Mouse (Mus musculus) midbrain, embryonic 11.5 days (tissue): Measurements from ENCODE around the gene Lamc3. TPM values are rescaled to one million over a fixed set of nuclear protein-coding genes. Genes with fewer than 3 reads are reported as not detected.
A peak's percentile ranks its signal among the peaks of the same experiment; 100 is the strongest.

Experiments used
- ATAC-seq: fragments of 200-750 bp; cut with Nextera tagmentation; 2 replicates; pipeline ENCODE4 v1.8.0; 2017; ENCODE audit warnings: moderate TSS enrichment, moderate library complexity; ENCODE audit not compliant: low FRiP score
- DNase-seq: peaks from one replicate; pipeline ENCODE4 v3.0.0; 2015; ENCODE audit warnings: low spot score; ENCODE audit errors: missing footprints
- H3K27ac ChIP-seq: fragments of 300-500 bp; sonication (generic); 2 replicates; pipeline ENCODE4 v1.5.1; 2014; ENCODE audit warnings: low read depth, low read length
- H3K27me3 ChIP-seq: fragments of 300-500 bp; sonication (generic); 2 replicates; pipeline ENCODE4 v1.6.1; 2014; ENCODE audit warnings: mild to moderate bottlenecking, low read length, moderate library complexity, mixed read lengths; ENCODE audit not compliant: control insufficient read depth, insufficient read depth
- H3K36me3 ChIP-seq: fragments of 300-500 bp; sonication (generic); 2 replicates; pipeline ENCODE4 v1.6.1; 2014; ENCODE audit warnings: mild to moderate bottlenecking, low read length, moderate library complexity, mixed read lengths; ENCODE audit not compliant: control insufficient read depth, insufficient read depth
- H3K4me1 ChIP-seq: fragments of 300-500 bp; sonication (generic); 2 replicates; pipeline ENCODE4 v1.6.1; 2014; ENCODE audit warnings: low read length; ENCODE audit not compliant: control insufficient read depth, insufficient read depth
- H3K4me2 ChIP-seq: fragments of 300-500 bp; sonication (generic); 2 replicates; pipeline ENCODE4 v1.6.1; 2014; ENCODE audit warnings: mild to moderate bottlenecking, moderate library complexity
- H3K4me3 ChIP-seq: fragments of 300-500 bp; sonication (generic); 2 replicates; pipeline ENCODE4 v1.5.1; 2014; ENCODE audit warnings: low read depth, low read length
- H3K9ac ChIP-seq: fragments of 300-500 bp; sonication (generic); 2 replicates; pipeline ENCODE4 v1.6.1; 2014; ENCODE audit warnings: low read length
- H3K9me3 ChIP-seq: fragments of 300-500 bp; sonication (generic); 2 replicates; pipeline ENCODE4 v1.6.1; 2016; ENCODE audit warnings: low read length; ENCODE audit not compliant: control insufficient read depth
- WGBS: fragments of 180-500 bp; shearing (Covaris S2); extraction: QIAGEN DNeasy Blood & Tissue Kit; methylation state at CpG from one replicate; pipeline ENCODE4 v1.1.7; 2014; 5-methylcytosine and 5-hydroxymethylcytosine counted together
- polyA plus RNA-seq: library from polyadenylated mRNA; unstranded; fragments of >200 nt; fragmentation: Nextera tagmentation; extraction: Ambion mirVana; gene quantifications from 2 replicates; pipeline ENCODE4 v1.2.1, GENCODE M21; 2014

The Lamc3 gene
- polyA plus RNA-seq, 1 experiment from 2014 or later = 9.6 TPM

GRCm38 (mm10) chr2:31888871-31889270 lies 1.8 kb downstream of the Lamc3 start:
- peak overlapping the region; percentile 9; the same call in 1 of the 2 replicates for H3K9ac ChIP-seq
- no peak overlapping the region for H3K4me3 ChIP-seq
- DNase-seq (no peak), ATAC-seq (no peak)
- H3K36me3 ChIP-seq = no peaks in the 10 kb centered on the region
- H3K27me3 ChIP-seq = peaks cover 22% of the 10 kb centered on the region
- no peaks in the 10 kb centered on the region for H3K9me3 ChIP-seq
- 64% methylated on average over 1 of the region's 1 CpGs for WGBS
- H3K27ac ChIP-seq = no peak overlapping the region
- no peak overlapping the region for H3K4me2 ChIP-seq
- H3K4me1 ChIP-seq = 0 out of 2 replicates have a peak, but pooled peaks cover 5% of the 10 kb centered on the region

- Histone ChIP-seq H3K4me2 (no peak overlapping the region), H3K9ac (no peak overlapping the region), H3K4me3 (no peak overlapping the region), H3K27ac (no peak overlapping the region), H3K9me3 (no peaks in the 10 kb centered on the region), H3K36me3 (no peaks in the 10 kb centered on the region), H3K4me1 (0 out of 2 replicates have a peak, but pooled peaks cover 5% of the 10 kb centered on the region), H3K27me3 (peaks cover 18% of the 10 kb centered on the region)
- ATAC-seq = no peak
- whole genome bisulfite sequencing = 85% methylated on average over 2 of the region's 2 CpGs
- DNase-seq = no peak
These were observed 4.1 kb downstream of the Lamc3 start for GRCm38 (mm10) chr2:31891219-31891618.

DNA sequence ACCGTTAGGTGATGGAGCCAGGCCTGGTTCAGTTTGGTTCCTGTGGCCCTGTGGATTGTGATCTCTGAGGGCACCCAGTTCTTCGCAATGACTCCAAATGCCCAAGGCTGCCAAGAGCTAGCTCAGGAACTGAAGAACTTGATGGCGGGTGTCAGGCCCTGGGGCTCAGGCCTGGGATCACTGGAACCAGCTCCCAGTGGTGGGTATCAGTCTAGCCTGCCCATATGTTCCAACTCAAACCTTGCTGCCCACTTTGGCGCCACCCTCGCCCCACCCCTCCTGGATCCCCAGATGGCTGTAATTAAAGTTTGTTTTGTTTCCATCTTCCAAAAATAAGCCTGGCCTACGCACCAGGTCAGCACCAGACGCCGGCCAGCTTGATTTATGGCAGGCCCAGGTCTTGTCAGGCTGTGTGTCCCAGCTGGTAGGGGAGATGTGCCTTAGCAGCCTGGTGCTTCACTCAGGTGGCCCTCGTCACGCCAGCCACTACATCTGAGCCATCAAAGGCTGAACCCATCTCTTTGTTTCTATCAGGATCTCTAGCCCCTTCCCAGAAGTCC lies 6.1 kb downstream of the Lamc3 start:
- Histone ChIP-seq H3K36me3 (no peaks in the 10 kb centered on the region), H3K27me3 (peaks cover 2% of the 10 kb centered on the region), H3K4me2 (no peak overlapping the region), H3K27ac (no peak overlapping the region), H3K4me3 (no peak overlapping the region), H3K9ac (no peak overlapping the region), H3K4me1 (no peaks in the 10 kb centered on the region), H3K9me3 (no peaks in the 10 kb centered on the region)
- DNase-seq (no peak), ATAC-seq (no peak)
- WGBS = 76% methylated on average over 10 of the region's 10 CpGs

- ATAC-seq (no peak), DNase-seq (no peak)
- no peaks in the 10 kb centered on the region for H3K27me3 ChIP-seq
- H3K36me3 ChIP-seq = no peaks in the 10 kb centered on the region
- H3K4me3 ChIP-seq = no peak overlapping the region
- no peak overlapping the region for H3K4me2 ChIP-seq
- no peaks in the 10 kb centered on the region for H3K4me1 ChIP-seq
- WGBS = 57% methylated on average over 13 of the region's 13 CpGs
- no peak overlapping the region for H3K9ac ChIP-seq
- no peak overlapping the region for H3K27ac ChIP-seq
- H3K9me3 ChIP-seq = no peaks in the 10 kb centered on the region
These were observed 7.3 kb downstream of the Lamc3 start for GRCm38 (mm10) chr2:31894221-31894870.

- Histone ChIP-seq H3K4me2 (no peak overlapping the region), H3K36me3 (no peaks in the 10 kb centered on the region), H3K27ac (no peak overlapping the region), H3K27me3 (no peaks in the 10 kb centered on the region), H3K9me3 (no peaks in the 10 kb centered on the region), H3K4me3 (no peak overlapping the region), H3K4me1 (peaks cover 8% of the 10 kb centered on the region), H3K9ac (no peak overlapping the region)
- 69% methylated on average over 4 of the region's 4 CpGs for WGBS
- ATAC-seq (no peak), DNase-seq (no peak)
These were observed 13.8 kb downstream of the Lamc3 start for GRCm38 (mm10) chr2:31900932-31901331.

DNA sequence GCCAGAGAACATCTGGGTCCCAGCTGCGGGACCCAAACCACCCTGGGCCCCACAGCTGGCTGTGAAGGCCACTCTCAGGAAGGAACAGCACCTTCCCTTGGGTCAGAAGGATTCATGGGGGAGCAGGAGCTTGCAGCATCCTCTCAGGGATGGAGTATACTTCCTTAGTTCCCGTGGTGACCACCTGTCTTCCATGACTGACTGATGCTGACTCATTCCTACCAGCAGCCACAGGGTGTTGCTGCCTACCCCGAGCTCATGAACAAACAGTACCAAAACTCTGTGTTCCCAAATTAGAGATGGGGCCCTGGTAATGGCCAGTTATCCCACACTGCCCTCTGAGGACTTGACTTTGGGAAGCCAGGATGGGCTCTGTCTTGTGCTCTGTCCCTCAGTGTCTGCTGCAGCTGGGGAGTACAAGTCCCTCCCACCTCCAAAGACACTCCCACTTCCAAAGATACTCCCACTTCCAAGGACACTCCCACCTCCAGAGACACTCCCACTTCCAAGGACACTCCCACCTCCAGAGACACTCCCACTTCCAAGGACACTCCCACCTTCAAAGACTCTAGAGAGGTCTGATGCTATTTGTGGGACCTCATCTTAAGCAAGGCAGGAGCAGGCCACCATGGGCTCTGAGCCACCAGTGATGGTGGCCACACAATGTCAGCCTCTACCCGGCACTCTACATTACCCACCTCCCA lies 14.7 kb downstream of the Lamc3 start:
- no peak overlapping the region for H3K27ac ChIP-seq
- H3K4me1 ChIP-seq = peaks cover 8% of the 10 kb centered on the region
- DNase-seq = no peak
- no peak for ATAC-seq
- H3K9ac ChIP-seq = no peak overlapping the region
- H3K4me3 ChIP-seq = no peak overlapping the region
- H3K9me3 ChIP-seq = no peaks in the 10 kb centered on the region
- H3K27me3 ChIP-seq = no peaks in the 10 kb centered on the region
- WGBS = 59% methylated on average over 4 of the region's 4 CpGs
- H3K36me3 ChIP-seq = no peaks in the 10 kb centered on the region
- no peak overlapping the region for H3K4me2 ChIP-seq

DNA sequence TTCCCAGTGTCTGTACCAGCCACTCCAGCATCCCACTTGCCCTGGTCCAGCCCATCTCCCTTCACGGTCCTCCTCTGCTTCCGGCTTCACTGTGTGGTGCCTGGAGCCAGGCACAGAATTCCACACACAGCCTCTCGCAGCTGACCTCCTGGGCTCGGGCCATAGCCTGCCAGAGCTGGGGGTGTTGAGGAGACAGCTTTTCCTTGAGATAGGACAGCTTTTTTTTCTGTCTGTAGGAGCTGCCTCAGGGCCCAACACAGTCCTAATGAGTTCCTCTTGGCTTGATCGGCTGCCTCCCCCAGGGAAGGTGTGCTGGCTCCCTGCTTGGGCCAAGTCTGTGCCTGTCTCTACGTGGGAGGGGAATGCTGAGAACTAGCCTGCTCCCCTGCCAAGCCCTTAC lies 17.0 kb downstream of the Lamc3 start:
- Histone ChIP-seq H3K4me2 (no peak overlapping the region), H3K36me3 (no peaks in the 10 kb centered on the region), H3K9me3 (no peaks in the 10 kb centered on the region), H3K27me3 (no peaks in the 10 kb centered on the region), H3K27ac (no peak overlapping the region), H3K9ac (peak overlapping the region; percentile 16; the same call in 1 of the 2 replicates), H3K4me3 (no peak overlapping the region), H3K4me1 (peaks cover 8% of the 10 kb centered on the region)
- WGBS = 9% methylated on average over 6 of the region's 6 CpGs
- DNase-seq (no peak), ATAC-seq (no peak)

DNA sequence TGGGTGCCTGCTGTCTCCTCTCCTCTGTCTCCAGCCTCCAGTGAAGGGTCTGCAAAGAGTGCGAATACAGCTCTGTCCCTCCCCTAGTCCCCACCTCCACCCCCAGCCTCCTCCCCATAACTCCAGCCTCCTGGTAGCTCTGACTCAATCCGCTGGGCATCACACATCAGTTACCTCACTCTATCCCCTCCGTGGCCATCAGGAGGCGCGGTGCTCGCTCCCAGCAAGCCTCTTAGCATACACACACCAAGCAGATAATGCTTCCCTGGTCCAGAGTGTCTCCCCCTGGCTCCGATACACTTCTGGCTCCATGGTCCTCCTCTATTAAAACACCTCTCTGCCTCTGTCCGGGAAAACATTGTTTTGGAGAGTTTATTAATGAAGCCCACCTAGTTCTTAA lies 17.5 kb downstream of the Lamc3 start:
- H3K27ac ChIP-seq = no peak overlapping the region
- H3K4me1 ChIP-seq = peaks cover 8% of the 10 kb centered on the region
- ATAC-seq (no peak), DNase-seq (no peak)
- H3K4me3 ChIP-seq = no peak overlapping the region
- no peaks in the 10 kb centered on the region for H3K27me3 ChIP-seq
- H3K4me2 ChIP-seq = no peak overlapping the region
- 9% methylated on average over 8 of the region's 8 CpGs for WGBS
- no peak overlapping the region; the same call in 1 of the 2 replicates for H3K9ac ChIP-seq
- no peaks in the 10 kb centered on the region for H3K9me3 ChIP-seq
- no peaks in the 10 kb centered on the region for H3K36me3 ChIP-seq

DNA sequence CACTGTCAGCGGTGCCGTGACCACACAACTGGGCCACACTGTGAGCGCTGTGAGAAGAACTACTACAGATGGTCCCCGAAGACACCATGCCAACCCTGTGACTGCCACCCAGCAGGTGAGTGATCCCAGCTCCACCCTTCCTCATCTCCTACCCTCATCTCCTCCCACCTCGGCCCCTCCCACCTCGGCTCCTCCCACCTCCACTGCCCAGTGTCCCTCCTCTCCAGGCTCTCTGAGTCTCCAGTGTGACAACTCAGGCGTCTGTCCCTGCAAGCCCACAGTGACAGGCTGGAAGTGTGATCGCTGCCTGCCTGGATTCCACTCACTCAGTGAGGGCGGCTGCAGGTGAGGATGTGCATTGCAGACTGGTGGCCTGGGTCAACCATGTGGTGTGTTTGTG lies 18.6 kb downstream of the Lamc3 start:
- Histone ChIP-seq H3K27ac (no peak overlapping the region), H3K4me1 (peaks cover 8% of the 10 kb centered on the region), H3K9me3 (no peaks in the 10 kb centered on the region), H3K27me3 (no peaks in the 10 kb centered on the region), H3K9ac (no peak overlapping the region), H3K36me3 (no peaks in the 10 kb centered on the region), H3K4me3 (no peak overlapping the region), H3K4me2 (no peak overlapping the region)
- no peak for DNase-seq
- no peak for ATAC-seq
- 52% methylated on average over 9 of the region's 9 CpGs for WGBS
